Mouse (Mus musculus): ENCODE measurements at regions not wholly inside any gene's neighbourhood (a gene's known extent, or its start where the extent isn't known, plus 50 kb on each side); places are given as distances from the start of the nearest gene placed in this dataset.
A peak's percentile ranks its signal among the peaks of the same experiment; 100 is the strongest.
"Not testable (repeated sequence)": the region's sequence is repeated elsewhere in the genome, so short reads cannot be mapped to it uniquely, and the experiment has no call there.

GRCm38 (mm10) chr14:53134783-53135182 is 639.2 kb upstream of the Olfr1507 start:
- not testable (repeated sequence) for DNase-seq (ENCODE audit: low spot score in 2 of 2)

GRCm38 (mm10) chr14:53132390-53132789 is 636.8 kb upstream of the Olfr1507 start:
- peak; percentile 5 to 20 for DNase-seq (ENCODE audit: low spot score in 2 of 2)

- peak; percentile 17 to 46 for DNase-seq (ENCODE audit: low spot score in 2 of 2)
These were observed 626.2 kb upstream of the Olfr1507 start for GRCm38 (mm10) chr14:53121704-53122103.

GRCm38 (mm10) chr14:53109732-53110131 is 614.2 kb upstream of the Olfr1507 start:
- DNase-seq (ENCODE audit: low spot score in 2 of 2): not testable (repeated sequence)

GRCm38 (mm10) chr14:53101362-53101761 is 605.8 kb upstream of the Olfr1507 start:
- peak in 1 of 2 experiments; percentile 3 for DNase-seq (ENCODE audit: low spot score in 2 of 2)

GRCm38 (mm10) chr14:53090921-53091320 is 595.4 kb upstream of the Olfr1507 start:
- not testable (repeated sequence) for DNase-seq (ENCODE audit: low spot score in 2 of 2)

GRCm38 (mm10) chr14:53081853-53082252 is 586.3 kb upstream of the Olfr1507 start:
- not testable (repeated sequence) for DNase-seq (ENCODE audit: low spot score in 2 of 2)

GRCm38 (mm10) chr14:53081024-53081711 is 585.6 kb upstream of the Olfr1507 start:
- DNase-seq (ENCODE audit: low spot score in 2 of 2): not testable (repeated sequence)

GRCm38 (mm10) chr14:53080556-53080955 is 585.0 kb upstream of the Olfr1507 start:
- DNase-seq (ENCODE audit: low spot score in 2 of 2): not testable (repeated sequence)

GRCm38 (mm10) chr14:53075937-53076336 is 580.4 kb upstream of the Olfr1507 start:
- not testable (repeated sequence) for DNase-seq (ENCODE audit: low spot score in 2 of 2)

GRCm38 (mm10) chr14:53073126-53073525 is 577.6 kb upstream of the Olfr1507 start:
- DNase-seq (ENCODE audit: low spot score in 2 of 2): not testable (repeated sequence)

- not testable (repeated sequence) for DNase-seq (ENCODE audit: low spot score in 2 of 2)
These were observed 577.0 kb upstream of the Olfr1507 start for GRCm38 (mm10) chr14:53072502-53072901.

- DNase-seq (ENCODE audit: low spot score in 2 of 2): not testable (repeated sequence)
These were observed 558.9 kb upstream of the Olfr1507 start for GRCm38 (mm10) chr14:53054439-53054838.

GRCm38 (mm10) chr14:53053465-53054123 is 558.0 kb upstream of the Olfr1507 start:
- not testable (repeated sequence) for DNase-seq (ENCODE audit: low spot score in 2 of 2)

- not testable (repeated sequence) for DNase-seq (ENCODE audit: low spot score in 2 of 2)
These were observed 552.1 kb upstream of the Olfr1507 start for GRCm38 (mm10) chr14:53047683-53048082.

- DNase-seq (ENCODE audit: low spot score in 2 of 2): not testable (repeated sequence)
These were observed 551.4 kb upstream of the Olfr1507 start for GRCm38 (mm10) chr14:53046975-53047374.

- DNase-seq (ENCODE audit: low spot score in 2 of 2): peak in 1 of 2 experiments; percentile 6
These were observed 549.8 kb upstream of the Olfr1507 start for GRCm38 (mm10) chr14:53045331-53045730.

- not testable (repeated sequence) for DNase-seq (ENCODE audit: low spot score in 2 of 2)
These were observed 548.6 kb upstream of the Olfr1507 start for GRCm38 (mm10) chr14:53044101-53044500.

- DNase-seq (ENCODE audit: low spot score in 2 of 2): not testable (repeated sequence)
These were observed 546.5 kb upstream of the Olfr1507 start for GRCm38 (mm10) chr14:53042016-53042415.

- peak in 1 of 2 experiments; percentile 13 for DNase-seq (ENCODE audit: low spot score in 2 of 2)
These were observed 543.9 kb upstream of the Olfr1507 start for GRCm38 (mm10) chr14:53039475-53039874.

- not testable (repeated sequence) for DNase-seq (ENCODE audit: low spot score in 2 of 2)
These were observed 539.4 kb upstream of the Olfr1507 start for GRCm38 (mm10) chr14:53034940-53035339.

- not testable (repeated sequence) for DNase-seq (ENCODE audit: low spot score in 2 of 2)
These were observed 537.7 kb upstream of the Olfr1507 start for GRCm38 (mm10) chr14:53033221-53033620.

- DNase-seq (ENCODE audit: low spot score in 2 of 2): not testable (repeated sequence)
These were observed 536.9 kb upstream of the Olfr1507 start for GRCm38 (mm10) chr14:53032498-53032897.

Measured in frontal cortex, postnatal 36 days (tissue).